Mouse (Mus musculus): ENCODE data around the gene Hunk.

GRCm38 (mm10) chr16:90390731-90391130 is 4.9 kb downstream of the Hunk start:
- TF ChIP-seq CTCF (IDR thresholded peaks at IDR 0.05; ENCODE audit: low read depth, low read length) (no peak), POLR2A (IDR thresholded peaks at IDR 0.05; ENCODE audit: extremely low read depth, insufficient read depth, low read length) (no peak)

Data from liver, adult 2 months (tissue).